Mouse (Mus musculus) midbrain, embryonic 16.5 days (tissue): Measurements from ENCODE around the gene S100a4. TPM values are rescaled to one million over a fixed set of nuclear protein-coding genes. Genes with fewer than 3 reads are reported as not detected.

Experiments
- ATAC-seq: fragments of 200-750 bp; cut with Nextera tagmentation; 2 replicates; pipeline ENCODE4 v1.8.0; 2017; ENCODE audit warnings: moderate TSS enrichment
- H3K27ac ChIP-seq: fragments of 300-500 bp; sonication (generic); 2 replicates; pipeline ENCODE4 v1.5.1; 2014; ENCODE audit warnings: mild to moderate bottlenecking, low read length, mixed read lengths
- H3K27me3 ChIP-seq: fragments of 300-500 bp; sonication (generic); 2 replicates; pipeline ENCODE4 v1.6.1; 2014; ENCODE audit warnings: low read depth, low read length, mixed read lengths; ENCODE audit not compliant: control insufficient read depth, insufficient read depth
- H3K36me3 ChIP-seq: fragments of 300-500 bp; sonication (generic); 2 replicates; pipeline ENCODE4 v1.6.1; 2014; ENCODE audit warnings: mild to moderate bottlenecking, low read length, moderate library complexity, mixed read lengths; ENCODE audit not compliant: control insufficient read depth, insufficient read depth
- H3K4me1 ChIP-seq: fragments of 300-500 bp; sonication (generic); 2 replicates; pipeline ENCODE4 v1.6.1; 2014; ENCODE audit warnings: mild to moderate bottlenecking, low read length, mixed read lengths; ENCODE audit not compliant: control insufficient read depth, insufficient read depth
- H3K4me2 ChIP-seq: fragments of 300-500 bp; sonication (generic); 2 replicates; pipeline ENCODE4 v1.6.1; 2014; ENCODE audit warnings: mild to moderate bottlenecking, low read length, mixed read lengths
- H3K4me3 ChIP-seq: fragments of 300-500 bp; sonication (generic); 2 replicates; pipeline ENCODE4 v1.5.1; 2014; ENCODE audit warnings: low read depth, mild to moderate bottlenecking, low read length, moderate library complexity, mixed read lengths
- H3K9ac ChIP-seq: fragments of 300-500 bp; sonication (generic); 2 replicates; pipeline ENCODE4 v1.6.1; 2014; ENCODE audit warnings: low read depth, low read length, mixed read lengths
- H3K9me3 ChIP-seq: fragments of 300-500 bp; sonication (generic); replicated peaks from 2 replicates; pipeline ENCODE4 v1.6.1; 2014; ENCODE audit warnings: mild to moderate bottlenecking, low read length, mixed read lengths; ENCODE audit not compliant: control insufficient read depth, poor library complexity, severe bottlenecking
- WGBS: fragments of 180-500 bp; shearing (Covaris S2); extraction: QIAGEN DNeasy Blood & Tissue Kit; methylation state at CpG from one replicate; pipeline ENCODE4 v1.1.7; 2014; 5-methylcytosine and 5-hydroxymethylcytosine counted together
- polyA plus RNA-seq: library from polyadenylated mRNA; unstranded; fragments of >200 nt; fragmentation: Nextera tagmentation; extraction: Ambion mirVana; gene quantifications from 2 replicates; pipeline ENCODE4 v1.2.1, GENCODE M21; 2015

S100a4 gene
- polyA plus RNA-seq, 1 experiment from 2014 or later: not detected

- 93% methylated on average over 4 of the region's 4 CpGs for WGBS
- Histone ChIP-seq H3K4me3 (no peak overlapping the region), H3K9me3 (no peaks in the 10 kb centered on the region), H3K27me3 (no peaks in the 10 kb centered on the region), H3K4me2 (no peak overlapping the region), H3K9ac (no peak overlapping the region), H3K4me1 (no peaks in the 10 kb centered on the region), H3K27ac (no peak overlapping the region), H3K36me3 (no peaks in the 10 kb centered on the region)
- no peak for ATAC-seq
Observed at GRCm38 (mm10) chr3:90582556-90582955, 21.0 kb upstream of the S100a4 start.

DNA sequence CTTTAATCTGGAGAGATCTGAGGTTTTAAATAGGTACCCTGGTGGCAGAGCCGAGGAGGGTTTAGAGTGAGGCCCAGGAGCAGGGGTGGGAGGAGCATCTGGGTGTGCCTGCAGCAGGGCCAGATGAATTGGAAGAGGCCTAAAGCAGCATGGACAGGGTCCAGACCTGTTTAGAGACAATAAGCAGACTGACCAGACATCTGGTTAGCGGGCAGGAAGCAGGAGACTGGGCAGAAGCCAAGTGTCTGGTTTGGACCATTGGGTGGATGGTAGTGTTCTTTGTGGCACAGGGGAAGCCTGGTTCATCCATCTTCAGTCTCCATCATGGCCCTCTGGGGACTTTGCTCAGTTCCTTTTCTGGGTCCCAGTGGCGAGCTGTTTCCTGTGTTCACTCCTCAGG lies 19.7 kb upstream of the S100a4 start:
- H3K9ac ChIP-seq: no peak overlapping the region
- no peaks in the 10 kb centered on the region for H3K36me3 ChIP-seq
- H3K27ac ChIP-seq: no peak overlapping the region
- no peak for ATAC-seq
- 42% methylated on average over 3 of the region's 3 CpGs for WGBS
- no peak overlapping the region for H3K4me2 ChIP-seq
- H3K27me3 ChIP-seq: no peaks in the 10 kb centered on the region
- H3K4me3 ChIP-seq: no peak overlapping the region
- H3K4me1 ChIP-seq: no peaks in the 10 kb centered on the region
- H3K9me3 ChIP-seq: no peaks in the 10 kb centered on the region

GRCm38 (mm10) chr3:90585595-90585994 lies 18.0 kb upstream of the S100a4 start:
- H3K9ac ChIP-seq: no peak overlapping the region
- no peak overlapping the region for H3K27ac ChIP-seq
- H3K27me3 ChIP-seq: no peaks in the 10 kb centered on the region
- no peaks in the 10 kb centered on the region for H3K9me3 ChIP-seq
- H3K4me3 ChIP-seq: no peak overlapping the region
- H3K4me2 ChIP-seq: no peak overlapping the region
- WGBS: 35% methylated on average over 5 of the region's 5 CpGs
- no peaks in the 10 kb centered on the region for H3K36me3 ChIP-seq
- no peaks in the 10 kb centered on the region for H3K4me1 ChIP-seq
- ATAC-seq: 0 out of 2 replicates have a peak, but pooled peaks have one; percentile 34

GRCm38 (mm10) chr3:90586016-90586643 lies 17.4 kb upstream of the S100a4 start:
- Histone ChIP-seq H3K9me3 (no peaks in the 10 kb centered on the region), H3K27me3 (no peaks in the 10 kb centered on the region), H3K4me1 (no peaks in the 10 kb centered on the region), H3K27ac (no peak overlapping the region), H3K4me2 (no peak overlapping the region), H3K36me3 (no peaks in the 10 kb centered on the region), H3K4me3 (no peak overlapping the region), H3K9ac (no peak overlapping the region)
- WGBS: 85% methylated on average over 15 of the region's 15 CpGs
- ATAC-seq: no peak

DNA sequence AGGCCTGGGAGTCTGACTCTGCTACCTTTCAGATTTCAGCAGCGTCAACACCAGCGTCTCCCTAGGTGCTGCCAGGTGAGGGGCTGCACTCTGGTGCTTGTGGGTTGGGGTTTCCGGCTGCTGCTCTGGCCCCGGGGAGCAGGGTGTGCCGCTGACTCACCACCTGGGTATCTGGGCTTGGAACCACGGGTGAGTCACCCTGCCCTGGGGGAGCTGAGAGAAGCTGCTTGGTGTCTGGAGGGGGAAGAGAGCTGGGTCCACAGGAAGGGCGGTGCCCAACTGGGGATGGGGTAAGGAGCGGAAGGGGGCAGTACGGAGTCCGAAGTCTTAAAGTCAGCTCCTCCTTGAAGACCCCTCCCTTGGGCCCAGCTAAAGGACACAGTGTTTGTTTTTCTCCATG lies 16.7 kb upstream of the S100a4 start:
- ATAC-seq: no peak
- H3K9me3 ChIP-seq: no peaks in the 10 kb centered on the region
- 76% methylated on average over 10 of the region's 10 CpGs for WGBS
- no peak overlapping the region for H3K4me3 ChIP-seq
- no peak overlapping the region for H3K9ac ChIP-seq
- H3K4me2 ChIP-seq: no peak overlapping the region
- no peak overlapping the region for H3K27ac ChIP-seq
- no peaks in the 10 kb centered on the region for H3K4me1 ChIP-seq
- no peaks in the 10 kb centered on the region for H3K36me3 ChIP-seq
- no peaks in the 10 kb centered on the region for H3K27me3 ChIP-seq

DNA sequence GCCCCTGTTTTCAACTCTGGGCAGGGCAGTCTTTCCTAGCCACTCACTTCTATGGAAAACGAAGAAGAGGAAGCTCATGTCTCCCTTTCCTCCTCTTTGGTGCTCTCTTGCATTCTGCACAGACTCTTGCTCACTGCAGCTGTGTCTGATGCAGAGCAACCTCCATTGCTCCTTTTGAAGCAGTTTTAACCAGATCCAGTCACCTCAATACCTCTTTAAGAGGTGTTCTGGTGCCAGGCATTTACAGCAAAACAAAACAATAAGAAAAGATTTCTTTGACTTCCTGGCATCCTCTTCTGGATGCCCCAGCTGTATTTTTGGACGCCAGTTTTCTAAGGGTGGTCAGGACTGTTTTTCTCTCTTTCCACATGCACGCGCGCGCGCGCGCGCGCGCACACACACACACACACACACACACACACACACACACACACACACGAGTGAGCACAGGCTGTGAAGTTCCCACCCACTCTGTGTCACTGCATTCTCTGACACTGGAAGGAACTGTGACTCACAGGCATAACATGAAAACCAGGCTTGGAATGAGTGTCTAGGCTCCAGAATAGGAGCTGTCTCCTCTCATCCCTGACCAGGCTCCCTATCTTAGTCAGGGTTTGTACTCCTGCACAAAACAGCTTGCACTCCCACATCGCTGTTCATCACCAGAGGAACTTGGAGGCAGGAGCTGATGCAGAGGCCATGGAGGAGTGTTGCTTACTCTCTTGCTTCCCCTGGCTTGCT lies 16.0 kb upstream of the S100a4 start:
- H3K36me3 ChIP-seq: no peaks in the 10 kb centered on the region
- no peak overlapping the region for H3K9ac ChIP-seq
- WGBS: 90% methylated on average over 14 of the region's 14 CpGs
- no peak overlapping the region for H3K4me3 ChIP-seq
- H3K27ac ChIP-seq: no peak overlapping the region
- H3K27me3 ChIP-seq: no peaks in the 10 kb centered on the region
- no peaks in the 10 kb centered on the region for H3K4me1 ChIP-seq
- no peak overlapping the region for H3K4me2 ChIP-seq
- no peak for ATAC-seq
- H3K9me3 ChIP-seq: no peaks in the 10 kb centered on the region

GRCm38 (mm10) chr3:90589390-90589789 lies 14.2 kb upstream of the S100a4 start:
- Histone ChIP-seq H3K4me1 (no peaks in the 10 kb centered on the region), H3K27me3 (no peaks in the 10 kb centered on the region), H3K4me2 (no peak overlapping the region), H3K9ac (no peak overlapping the region), H3K36me3 (no peaks in the 10 kb centered on the region), H3K4me3 (no peak overlapping the region), H3K27ac (no peak overlapping the region), H3K9me3 (no peaks in the 10 kb centered on the region)
- 88% methylated on average over 6 of the region's 6 CpGs for WGBS
- ATAC-seq: no peak

DNA sequence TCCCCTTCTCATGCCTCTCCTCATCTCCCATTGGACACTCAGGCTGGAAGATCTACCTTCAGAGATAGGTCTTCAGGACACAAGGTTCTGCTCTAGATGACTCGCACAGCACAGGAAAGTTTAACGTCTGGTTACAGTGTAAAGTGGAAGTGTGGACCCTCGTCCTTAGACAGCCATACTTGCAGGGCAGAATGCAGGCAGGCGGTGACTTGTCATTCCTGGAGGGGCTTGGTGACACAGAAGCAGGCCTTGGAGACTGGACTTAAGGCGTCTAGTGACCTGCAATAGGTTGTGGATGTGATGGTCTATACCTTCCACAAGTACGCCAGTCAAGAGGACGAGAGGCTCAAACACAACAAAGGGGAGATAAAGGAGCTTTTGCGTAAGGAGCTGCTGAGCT lies 13.6 kb upstream of the S100a4 start, which contains the start of gene S100a2:
TSS of gene S100a2 (plus strand) at position 301 of the 400 bp plus-strand sequence.
- Histone ChIP-seq H3K27me3 (no peaks in the 10 kb centered on the region), H3K36me3 (no peaks in the 10 kb centered on the region), H3K9ac (no peak within 1 kb of the TSS), H3K4me2 (no peak within 1 kb of the TSS), H3K9me3 (no peaks in the 10 kb centered on the region), H3K27ac (no peak within 1 kb of the TSS), H3K4me3 (no peak within 1 kb of the TSS), H3K4me1 (no peaks in the 10 kb centered on the region)
- WGBS: 82% methylated on average over 8 of the region's 8 CpGs
- ATAC-seq: no peak

DNA sequence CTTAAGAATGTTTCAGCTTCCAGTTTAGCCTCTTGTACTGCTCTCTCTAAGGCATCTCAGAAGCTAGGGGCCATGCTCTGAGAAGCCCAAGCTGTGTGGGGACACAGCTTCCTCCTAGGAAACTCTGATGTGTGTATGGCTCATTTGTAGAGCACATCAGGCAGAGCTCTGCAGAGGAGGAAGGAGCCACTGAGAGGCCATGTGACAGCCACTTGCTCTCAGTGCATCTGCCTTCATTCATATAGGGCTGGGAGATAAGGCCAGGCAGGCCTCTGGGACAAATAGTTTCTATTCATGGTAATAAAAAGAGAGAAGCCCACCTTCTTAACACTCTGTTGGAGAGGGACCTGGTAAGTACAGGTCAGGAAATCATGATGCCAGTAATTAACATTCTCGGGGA lies 9.1 kb upstream of the S100a4 start:
- no peak overlapping the region for H3K27ac ChIP-seq
- no peak overlapping the region for H3K4me2 ChIP-seq
- H3K4me3 ChIP-seq: no peak overlapping the region
- H3K4me1 ChIP-seq: no peaks in the 10 kb centered on the region
- no peak overlapping the region for H3K9ac ChIP-seq
- no peaks in the 10 kb centered on the region for H3K27me3 ChIP-seq
- no peak for ATAC-seq
- no peaks in the 10 kb centered on the region for H3K9me3 ChIP-seq
- 75% methylated on average over 1 of the region's 1 CpGs for WGBS
- no peaks in the 10 kb centered on the region for H3K36me3 ChIP-seq
